Mouse (Mus musculus) midbrain, embryonic 11.5 days (tissue): ENCODE measurements at regions not wholly inside any gene's neighbourhood (a gene's known extent, or its start where the extent isn't known, plus 50 kb on each side); places are given as distances from the start of the nearest gene placed in this dataset.

Experiments used
- ATAC-seq: fragments of 200-750 bp; cut with Nextera tagmentation; 2 replicates; pipeline ENCODE4 v1.8.0; 2017; ENCODE audit warnings: moderate TSS enrichment, moderate library complexity; ENCODE audit not compliant: low FRiP score
- DNase-seq: peaks from one replicate; pipeline ENCODE4 v3.0.0; 2015; ENCODE audit warnings: low spot score; ENCODE audit errors: missing footprints
- H3K27ac ChIP-seq: fragments of 300-500 bp; sonication (generic); 2 replicates; pipeline ENCODE4 v1.5.1; 2014; ENCODE audit warnings: low read depth, low read length
- H3K27me3 ChIP-seq: fragments of 300-500 bp; sonication (generic); 2 replicates; pipeline ENCODE4 v1.6.1; 2014; ENCODE audit warnings: mild to moderate bottlenecking, low read length, moderate library complexity, mixed read lengths; ENCODE audit not compliant: control insufficient read depth, insufficient read depth
- H3K36me3 ChIP-seq: fragments of 300-500 bp; sonication (generic); 2 replicates; pipeline ENCODE4 v1.6.1; 2014; ENCODE audit warnings: mild to moderate bottlenecking, low read length, moderate library complexity, mixed read lengths; ENCODE audit not compliant: control insufficient read depth, insufficient read depth
- H3K4me1 ChIP-seq: fragments of 300-500 bp; sonication (generic); 2 replicates; pipeline ENCODE4 v1.6.1; 2014; ENCODE audit warnings: low read length; ENCODE audit not compliant: control insufficient read depth, insufficient read depth
- H3K4me2 ChIP-seq: fragments of 300-500 bp; sonication (generic); 2 replicates; pipeline ENCODE4 v1.6.1; 2014; ENCODE audit warnings: mild to moderate bottlenecking, moderate library complexity
- H3K4me3 ChIP-seq: fragments of 300-500 bp; sonication (generic); 2 replicates; pipeline ENCODE4 v1.5.1; 2014; ENCODE audit warnings: low read depth, low read length
- H3K9ac ChIP-seq: fragments of 300-500 bp; sonication (generic); 2 replicates; pipeline ENCODE4 v1.6.1; 2014; ENCODE audit warnings: low read length
- H3K9me3 ChIP-seq: fragments of 300-500 bp; sonication (generic); 2 replicates; pipeline ENCODE4 v1.6.1; 2016; ENCODE audit warnings: low read length; ENCODE audit not compliant: control insufficient read depth
- WGBS: fragments of 180-500 bp; shearing (Covaris S2); extraction: QIAGEN DNeasy Blood & Tissue Kit; methylation state at CpG from one replicate; pipeline ENCODE4 v1.1.7; 2014; 5-methylcytosine and 5-hydroxymethylcytosine counted together
- microRNA counts: library from miRNA; unstranded; fragments of <30 nt; microRNA quantifications from one replicate; lab custom pipeline; 2015
- microRNA-seq: library from miRNA; unstranded; fragments of <30 nt; microRNA quantifications from one replicate; pipeline ENCODE4, GENCODE M21; 2017

- 40% methylated on average over 1 of the region's 1 CpGs for WGBS
- Histone ChIP-seq H3K4me2 (no peak overlapping the region), H3K27ac (peak overlapping the region; percentile 27; the same call in 1 of the 2 replicates), H3K4me3 (no peak overlapping the region), H3K9me3 (no peaks in the 10 kb centered on the region), H3K36me3 (no peaks in the 10 kb centered on the region), H3K4me1 (peaks cover 11% of the 10 kb centered on the region), H3K27me3 (peaks cover 11% of the 10 kb centered on the region), H3K9ac (no peak overlapping the region)
- DNase-seq (peak; percentile 87), ATAC-seq (peak; percentile 27; the same call in 1 of the 2 replicates)
Observed at GRCm38 (mm10) chr14:64595523-64595889, 491.4 kb downstream of the Prss52 start.

- Histone ChIP-seq H3K36me3 (no peaks in the 10 kb centered on the region), H3K9me3 (no peaks in the 10 kb centered on the region), H3K9ac (no peak overlapping the region), H3K27ac (no peak overlapping the region), H3K4me2 (no peak overlapping the region), H3K27me3 (peaks cover 7% of the 10 kb centered on the region), H3K4me3 (no peak overlapping the region), H3K4me1 (peaks cover 11% of the 10 kb centered on the region)
- ATAC-seq = no peak
- WGBS = 87% methylated on average over 4 of the region's 4 CpGs
- no peak for DNase-seq
Observed at GRCm38 (mm10) chr14:64595891-64596290, 491.8 kb downstream of the Prss52 start.

GRCm38 (mm10) chr14:64597218-64597617 lies 493.1 kb downstream of the Prss52 start:
- Histone ChIP-seq H3K27ac (no peak overlapping the region), H3K9me3 (no peaks in the 10 kb centered on the region), H3K9ac (no peak overlapping the region), H3K27me3 (no peaks in the 10 kb centered on the region), H3K4me2 (no peak overlapping the region), H3K4me3 (no peak overlapping the region), H3K36me3 (no peaks in the 10 kb centered on the region), H3K4me1 (peaks cover 6% of the 10 kb centered on the region)
- 76% methylated on average over 8 of the region's 8 CpGs for WGBS
- DNase-seq (no peak), ATAC-seq (no peak)

MicroRNA genes in the stretch of these regions (microRNA counts, 519-probe panel; counts per million panel counts)
- 6,755 counts per million, percentile 90 among the panel's probes with 10 or more counts for microRNA mmu-miR-124 (lab: Ali Mortazavi, UCI)

Small RNA genes in the stretch of these regions (microRNA-seq; reads per million reads assigned to microRNA genes)
- 1.3 reads per million for gene Mir124a-1
- 24.5 reads per million, percentile 38 among the genes with 10 or more reads in this experiment for gene Mir3078
